Mouse (Mus musculus) heart, embryonic 14.5 days (tissue): ENCODE data around the gene Pigc. TPM values are rescaled to one million over a fixed set of nuclear protein-coding genes. Genes with fewer than 3 reads are reported as not detected.
A peak's percentile ranks its signal among the peaks of the same experiment; 100 is the strongest.

Source experiments
- ATAC-seq: fragments of 200-750 bp; cut with Nextera tagmentation; 2 replicates; pipeline ENCODE4 v1.8.0; 2017; ENCODE audit warnings: low read depth, moderate TSS enrichment; ENCODE audit not compliant: insufficient number of reproducible peaks, insufficient read depth, low FRiP score
- H3K27ac ChIP-seq, 2 experiments: fragments of 200-500 bp in 1 of 2; fragments of 300-500 bp in 1 of 2; sonication (generic) in 1 of 2; replicated peaks in 1 of 2; 2 replicates each; pipeline ENCODE4 v1.5.1; 2012 to 2014; ENCODE audit warnings: low read depth in 2 of 2, low read length in 2 of 2, control low read depth in 1 of 2, mild to moderate bottlenecking in 1 of 2, mixed read lengths in 1 of 2; ENCODE audit not compliant: control insufficient read depth in 1 of 2, insufficient read depth in 1 of 2
- H3K27me3 ChIP-seq: fragments of 300-500 bp; sonication (generic); 2 replicates; pipeline ENCODE4 v1.6.1; 2014; ENCODE audit warnings: mild to moderate bottlenecking, low read length, control low read depth; ENCODE audit not compliant: control insufficient read depth, insufficient read depth
- H3K36me3 ChIP-seq: fragments of 300-500 bp; sonication (generic); 2 replicates; pipeline ENCODE4 v1.6.1; 2014; ENCODE audit warnings: mild to moderate bottlenecking, control low read depth, low read length, mixed read lengths; ENCODE audit not compliant: control insufficient read depth, insufficient read depth
- H3K4me1 ChIP-seq, 2 experiments: fragments of 200-500 bp in 1 of 2; fragments of 300-500 bp in 1 of 2; sonication (generic) in 1 of 2; 2 replicates each; pipeline ENCODE4 v1.6.1; 2012 to 2014; ENCODE audit warnings: low read length in 2 of 2, control low read depth in 1 of 2, mixed read lengths in 1 of 2; ENCODE audit not compliant: control insufficient read depth in 2 of 2, insufficient read depth in 2 of 2
- H3K4me2 ChIP-seq: fragments of 300-500 bp; sonication (generic); 2 replicates; pipeline ENCODE4 v1.6.1; 2014; ENCODE audit warnings: mild to moderate bottlenecking, low read length
- H3K4me3 ChIP-seq, 2 experiments: fragments of 200-500 bp in 1 of 2; fragments of 300-500 bp in 1 of 2; sonication (generic) in 1 of 2; 2 replicates each; pipeline ENCODE4 v1.5.1; 2012 to 2014; ENCODE audit warnings: low read length in 2 of 2, mild to moderate bottlenecking in 2 of 2, control low read depth in 1 of 2, low read depth in 1 of 2, moderate library complexity in 1 of 2; ENCODE audit not compliant: control insufficient read depth in 1 of 2, insufficient read depth in 1 of 2
- H3K9ac ChIP-seq: fragments of 300-500 bp; sonication (generic); 2 replicates; pipeline ENCODE4 v1.6.1; 2014; ENCODE audit warnings: mild to moderate bottlenecking, low read length
- H3K9me3 ChIP-seq: fragments of 300-500 bp; sonication (generic); 2 replicates; pipeline ENCODE4 v1.6.1; 2016; ENCODE audit warnings: low read length, control low read depth; ENCODE audit not compliant: control insufficient read depth
- WGBS: fragments of 180-500 bp; shearing (Covaris S2); extraction: QIAGEN DNeasy Blood & Tissue Kit; methylation state at CpG from one replicate; pipeline ENCODE4 v1.1.7; 2014; 5-methylcytosine and 5-hydroxymethylcytosine counted together
- polyA plus RNA-seq: library from polyadenylated mRNA; unstranded; fragments of >200 nt; fragmentation: Nextera tagmentation; extraction: Ambion mirVana; gene quantifications from 2 replicates; pipeline ENCODE4 v1.2.1, GENCODE M21; 2014

The Pigc gene
- polyA plus RNA-seq = 24.8 and 33.1 TPM in 2 replicates

DNA sequence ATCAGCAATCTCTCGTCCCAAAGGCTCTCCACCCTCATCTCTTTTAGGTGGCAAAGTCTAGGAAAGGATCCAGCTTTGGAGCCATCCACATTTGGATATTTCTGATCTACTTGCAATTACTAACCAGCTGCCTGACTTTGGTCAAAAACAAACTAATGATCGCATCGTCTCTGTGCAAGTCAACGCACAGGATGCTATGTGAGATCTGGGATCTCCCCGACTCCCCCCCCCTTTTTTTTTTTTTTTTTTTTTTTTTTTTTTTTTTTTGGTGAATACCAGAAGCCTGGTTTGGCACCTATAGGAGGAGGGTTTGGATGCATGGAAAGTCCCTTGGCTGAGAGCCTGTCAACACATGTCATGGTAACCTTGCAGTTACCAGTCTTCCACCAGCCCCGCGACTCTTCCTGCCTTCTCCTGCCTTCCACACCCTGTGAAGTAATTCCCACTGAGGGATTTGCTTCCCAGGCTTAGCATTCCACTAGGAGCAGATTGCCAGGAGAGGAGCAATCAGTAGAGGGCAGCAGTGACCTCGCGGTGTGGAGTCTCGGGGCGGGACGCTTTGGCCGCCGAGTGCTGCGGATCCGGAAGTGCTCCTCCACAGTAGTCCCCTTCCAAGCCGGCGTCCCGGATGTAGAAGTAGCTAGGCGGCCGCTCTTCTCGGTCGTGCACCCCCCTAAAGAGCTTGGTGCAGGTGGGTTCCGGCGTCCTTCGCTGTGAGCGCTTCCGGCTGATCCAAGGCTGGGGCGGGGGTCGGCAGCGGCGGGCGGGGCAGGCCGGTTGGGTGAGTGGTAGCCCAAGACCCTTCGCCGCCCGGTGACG lies at the start of gene Pigc:
Gene Pigc, plus strand, starts transcription at position 598 of the 819 bp plus-strand sequence.
- ATAC-seq = peak; percentile 97

DNA sequence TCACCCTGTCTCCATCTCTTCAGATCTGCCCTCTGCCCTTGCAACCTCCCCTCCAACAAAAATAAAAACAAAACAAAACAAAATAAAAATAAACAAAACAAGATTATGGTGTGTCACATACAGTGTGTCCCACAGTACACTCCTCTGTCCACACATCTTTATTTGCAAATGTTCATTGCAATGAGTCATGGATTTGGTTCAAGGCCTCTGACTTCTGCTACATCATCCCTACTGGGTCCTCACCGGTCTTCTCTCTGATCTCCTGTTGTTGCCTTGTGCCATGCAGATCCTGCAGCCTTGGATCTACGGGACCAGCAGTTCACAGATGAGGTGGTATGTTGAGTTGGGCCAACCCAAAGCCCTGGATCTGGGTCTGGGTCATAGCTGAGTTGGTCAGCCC lies 49.4 kb upstream of the Pigc start:
- no peak overlapping the region for H3K4me2 ChIP-seq
- WGBS = 97% methylated on average over 2 of the region's 2 CpGs
- peaks cover 0 to 5% of the 10 kb centered on the region in 2 experiments; a peak in 2 of 4 replicates for H3K4me1 ChIP-seq
- no peaks in the 10 kb centered on the region for H3K27me3 ChIP-seq
- ATAC-seq = no peak
- no peaks in the 10 kb centered on the region for H3K9me3 ChIP-seq
- H3K27ac ChIP-seq = no peak overlapping the region
- H3K4me3 ChIP-seq = no peak overlapping the region
- no peak overlapping the region for H3K9ac ChIP-seq
- H3K36me3 ChIP-seq = no peaks in the 10 kb centered on the region

More for the DNA sequence above, at the start of gene Pigc:
- Histone ChIP-seq H3K4me2 (peak within 1 kb of the TSS; percentile 75), H3K4me1 (peaks cover 0 to 8% of the 10 kb centered on the region in 2 experiments; a peak in 1 of 4 replicates), H3K27me3 (no peaks in the 10 kb centered on the region), H3K36me3 (peaks cover 11% of the 10 kb centered on the region; the same call in 1 of the 2 replicates), H3K9ac (peak within 1 kb of the TSS; percentile 89), H3K4me3 (peak within 1 kb of the TSS; percentile 79 to 80), H3K27ac (peak within 1 kb of the TSS; percentile 78 to 84), H3K9me3 (no peaks in the 10 kb centered on the region)
- 3% methylated on average over 38 of the region's 38 CpGs for WGBS

- Histone ChIP-seq H3K4me3 (no peak overlapping the region), H3K4me2 (no peak overlapping the region), H3K9me3 (no peaks in the 10 kb centered on the region), H3K4me1 (peaks cover 0 to 5% of the 10 kb centered on the region in 2 experiments; a peak in 2 of 4 replicates), H3K27me3 (no peaks in the 10 kb centered on the region), H3K9ac (no peak overlapping the region), H3K36me3 (no peaks in the 10 kb centered on the region), H3K27ac (no peak overlapping the region)
- WGBS = 87% methylated on average over 9 of the region's 9 CpGs
- no peak for ATAC-seq
These were observed 48.2 kb upstream of the Pigc start for GRCm38 (mm10) chr1:161920475-161921454.

GRCm38 (mm10) chr1:161921928-161922327 lies 47.1 kb upstream of the Pigc start:
- H3K36me3 ChIP-seq = no peaks in the 10 kb centered on the region
- H3K4me2 ChIP-seq = no peak overlapping the region
- no peak for ATAC-seq
- H3K4me3 ChIP-seq = no peak overlapping the region
- peaks cover 0 to 5% of the 10 kb centered on the region in 2 experiments; a peak in 2 of 4 replicates for H3K4me1 ChIP-seq
- no peaks in the 10 kb centered on the region for H3K27me3 ChIP-seq
- no peaks in the 10 kb centered on the region for H3K9me3 ChIP-seq
- no peak overlapping the region for H3K27ac ChIP-seq
- H3K9ac ChIP-seq = no peak overlapping the region
- WGBS = 91% methylated on average over 6 of the region's 6 CpGs

DNA sequence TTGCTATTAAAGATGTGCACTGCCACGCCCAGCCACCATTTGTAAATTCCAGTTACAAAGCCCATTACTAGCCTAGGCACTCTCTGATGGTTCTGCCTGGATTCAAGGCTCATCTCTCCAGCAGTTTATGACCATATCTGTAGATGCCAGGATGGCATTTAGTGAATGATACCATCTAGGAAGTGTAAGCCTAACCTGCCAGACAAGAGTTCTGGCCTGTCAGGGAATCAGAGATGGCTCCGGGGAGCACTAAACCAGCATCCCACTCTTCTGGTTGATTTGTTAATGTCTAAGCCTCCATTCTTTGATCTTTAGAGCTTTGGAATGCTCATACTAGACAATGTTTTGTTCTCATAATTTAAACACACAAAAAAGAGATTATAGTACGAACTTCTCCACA lies 44.7 kb upstream of the Pigc start:
- Histone ChIP-seq H3K27ac (no peak overlapping the region), H3K9me3 (no peaks in the 10 kb centered on the region), H3K27me3 (no peaks in the 10 kb centered on the region), H3K4me2 (no peak overlapping the region), H3K4me3 (no peak overlapping the region), H3K36me3 (no peaks in the 10 kb centered on the region), H3K4me1 (no peaks in the 10 kb centered on the region; a peak in 1 of 4 replicates), H3K9ac (no peak overlapping the region)
- WGBS = 82% methylated on average over 3 of the region's 3 CpGs
- no peak for ATAC-seq

DNA sequence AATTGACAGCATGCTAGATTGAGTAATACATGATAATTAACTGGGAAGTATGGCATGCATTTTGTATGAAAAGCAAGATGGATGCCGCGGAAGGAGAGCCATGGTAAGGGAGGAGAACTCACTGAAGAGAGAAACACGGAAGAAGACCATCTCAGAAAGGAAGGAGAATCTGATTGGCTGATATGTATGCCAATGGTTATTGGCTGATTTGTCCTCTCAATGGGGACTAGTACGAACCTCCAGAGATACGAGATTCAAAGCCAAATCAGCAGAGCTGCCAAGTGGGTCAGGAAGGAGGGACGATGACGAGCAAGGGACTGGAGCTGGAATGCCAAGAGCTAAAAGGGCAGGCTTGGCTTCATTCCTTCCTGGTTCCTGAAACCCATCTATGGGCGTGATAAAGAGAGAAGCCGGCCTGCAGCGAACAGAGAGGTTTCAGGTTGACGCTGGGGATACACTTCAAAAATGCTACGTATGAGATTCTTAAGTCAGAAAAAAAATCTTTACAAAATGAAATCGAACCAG lies 43.6 kb upstream of the Pigc start:
- H3K4me2 ChIP-seq = no peak overlapping the region
- no peak overlapping the region for H3K4me3 ChIP-seq
- H3K9me3 ChIP-seq = no peaks in the 10 kb centered on the region
- WGBS = 71% methylated on average over 13 of the region's 13 CpGs
- no peaks in the 10 kb centered on the region for H3K27me3 ChIP-seq
- no peaks in the 10 kb centered on the region; a peak in 1 of 4 replicates for H3K4me1 ChIP-seq
- H3K9ac ChIP-seq = no peak overlapping the region
- H3K27ac ChIP-seq = no peak overlapping the region
- no peak for ATAC-seq
- no peaks in the 10 kb centered on the region for H3K36me3 ChIP-seq

GRCm38 (mm10) chr1:161927976-161928375 lies 41.0 kb upstream of the Pigc start:
- 88% methylated on average over 2 of the region's 2 CpGs for WGBS
- no peaks in the 10 kb centered on the region for H3K9me3 ChIP-seq
- H3K4me2 ChIP-seq = no peak overlapping the region
- no peak overlapping the region for H3K27ac ChIP-seq
- ATAC-seq = no peak
- H3K36me3 ChIP-seq = no peaks in the 10 kb centered on the region
- no peak overlapping the region for H3K4me3 ChIP-seq
- no peaks in the 10 kb centered on the region for H3K27me3 ChIP-seq
- H3K4me1 ChIP-seq = no peaks in the 10 kb centered on the region; a peak in 1 of 4 replicates
- no peak overlapping the region for H3K9ac ChIP-seq
